Mouse (Mus musculus) spleen, adult 18-20 months (tissue): ENCODE results near the gene Hdgfl2.

Experiments
- DNase-seq, 2 experiments: peaks; one replicate each; pipeline ENCODE4 v3.0.0; 2022; ENCODE audit warnings: mixed read lengths in 2 of 2

Hdgfl2 gene

DNA sequence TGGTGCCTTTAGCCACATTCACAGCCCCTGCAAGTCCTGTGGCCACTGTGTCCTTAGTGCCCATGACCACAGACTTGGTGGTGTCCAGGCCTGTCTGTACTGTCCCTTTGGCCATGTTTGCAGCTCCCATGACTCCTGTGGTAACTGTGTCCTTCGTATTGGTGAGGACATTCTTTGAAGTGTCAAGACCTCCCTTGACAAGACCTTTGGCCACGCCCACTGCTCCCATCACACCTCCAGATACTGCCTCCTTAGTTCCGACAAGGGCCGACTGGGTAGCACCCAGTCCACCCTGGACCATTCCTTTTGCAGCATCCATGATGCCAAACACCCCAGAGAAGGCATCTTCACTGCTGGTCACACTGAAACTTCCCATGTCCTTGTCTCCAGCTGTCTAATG is 27.5 kb downstream of the Hdgfl2 start:
- no peak for DNase-seq

GRCm38 (mm10) chr17:56107736-56108135 is 28.3 kb downstream of the Hdgfl2 start:
- no peak for DNase-seq

- DNase-seq: no peak
Measured at GRCm38 (mm10) chr17:56108334-56109044, 29.1 kb downstream of the Hdgfl2 start.

- no peak for DNase-seq
Measured at GRCm38 (mm10) chr17:56109219-56110051, 30.0 kb downstream of the Hdgfl2 start, which contains the start of gene Plin4. Gene Plin4, minus strand, starts transcription at chr17:56109803.

DNA sequence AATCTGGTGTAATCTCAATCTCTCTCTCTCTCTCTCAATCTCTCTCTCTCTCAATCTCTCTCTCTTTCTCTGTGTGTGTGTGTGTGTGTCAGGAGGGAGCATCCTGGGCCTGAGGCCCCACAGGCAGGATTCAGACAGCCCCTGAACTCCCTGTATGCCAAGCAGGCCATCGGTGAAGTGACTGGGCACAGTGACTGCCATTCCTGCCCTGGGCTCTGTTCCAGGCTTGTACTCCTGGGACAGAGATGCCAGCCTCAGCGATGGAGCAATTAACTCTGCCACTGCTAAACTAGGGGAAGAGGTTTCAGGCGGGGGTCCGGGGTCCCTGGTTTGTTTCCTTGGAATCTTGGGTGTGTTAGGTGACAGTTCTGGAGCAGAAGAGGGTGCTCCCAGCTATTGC is 31.1 kb downstream of the Hdgfl2 start:
- DNase-seq: no peak

DNA sequence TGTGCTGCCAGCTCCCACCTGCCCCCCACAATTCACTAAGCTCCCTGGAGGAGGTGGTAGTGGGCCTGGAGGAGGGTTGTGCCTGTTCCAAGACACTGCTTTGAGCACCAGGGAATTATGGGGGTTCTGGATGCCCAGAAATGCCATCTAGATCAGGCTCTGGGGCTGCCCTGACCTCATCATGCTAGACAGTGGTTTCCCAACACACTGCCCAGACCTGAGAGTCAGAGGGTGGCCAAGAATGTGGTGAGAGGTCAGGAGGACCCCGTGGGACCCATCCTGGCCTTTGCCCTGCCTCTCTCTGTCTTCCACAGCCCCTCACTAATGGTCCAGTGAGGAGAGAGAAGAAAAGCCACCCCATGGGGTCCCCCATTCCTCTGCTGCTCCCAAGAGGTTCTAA is 31.6 kb downstream of the Hdgfl2 start:
- DNase-seq: no peak

GRCm38 (mm10) chr17:56111864-56112263 is 32.4 kb downstream of the Hdgfl2 start:
- peak in 1 of 2 experiments; percentile 51 for DNase-seq

DNA sequence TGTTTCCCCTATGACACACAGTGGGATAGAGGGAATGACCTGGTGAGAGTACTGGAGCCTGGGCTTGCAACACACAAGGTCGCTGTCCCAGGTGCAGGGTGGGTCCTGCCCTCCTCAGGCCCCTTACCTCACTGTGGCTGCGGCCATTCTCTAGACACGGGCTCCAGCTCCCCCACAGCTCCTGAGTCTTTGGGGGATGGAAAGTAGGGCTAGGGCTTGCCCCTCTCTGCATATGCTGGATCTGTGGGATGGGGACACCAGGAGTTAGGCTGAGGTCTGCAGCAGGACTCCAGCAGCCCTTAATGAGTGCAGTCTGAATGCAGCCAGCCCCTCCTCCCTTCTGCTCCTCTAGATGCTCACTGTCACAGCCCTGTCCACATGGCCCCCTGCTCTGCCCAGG is 33.3 kb downstream of the Hdgfl2 start:
- DNase-seq: no peak

DNA sequence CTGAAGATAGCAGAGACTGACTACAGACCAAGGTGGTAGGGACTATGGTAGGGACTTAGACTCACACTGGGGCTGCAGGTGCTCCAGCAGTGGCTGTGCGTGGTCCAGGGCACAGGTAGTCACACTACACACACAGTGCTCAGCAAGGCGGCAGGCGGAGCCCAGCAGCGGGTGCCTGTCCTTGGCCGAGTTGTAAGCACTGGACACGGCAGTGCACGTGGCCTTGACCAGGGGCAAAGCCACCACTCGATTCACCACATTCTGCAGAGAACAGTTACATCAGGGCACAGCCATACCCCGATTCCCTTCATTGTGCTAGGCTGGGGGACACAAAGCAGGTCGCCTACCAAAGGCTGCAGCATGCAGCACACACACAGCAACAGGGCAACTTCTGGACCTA is 36.8 kb downstream of the Hdgfl2 start:
- no peak for DNase-seq

- no peak for DNase-seq
Measured at GRCm38 (mm10) chr17:56117251-56117710, 37.8 kb downstream of the Hdgfl2 start, which contains the start of gene Plin5. Gene Plin5, minus strand, starts transcription at chr17:56117596.

GRCm38 (mm10) chr17:56119431-56119830 is 40.0 kb downstream of the Hdgfl2 start:
- no peak for DNase-seq

GRCm38 (mm10) chr17:56119981-56120880 is 40.8 kb downstream of the Hdgfl2 start:
- no peak for DNase-seq

GRCm38 (mm10) chr17:56121826-56122225 is 42.4 kb downstream of the Hdgfl2 start, which contains the start of gene Lrg1:
Gene Lrg1, minus strand, starts transcription at chr17:56122001.
- DNase-seq: no peak

DNA sequence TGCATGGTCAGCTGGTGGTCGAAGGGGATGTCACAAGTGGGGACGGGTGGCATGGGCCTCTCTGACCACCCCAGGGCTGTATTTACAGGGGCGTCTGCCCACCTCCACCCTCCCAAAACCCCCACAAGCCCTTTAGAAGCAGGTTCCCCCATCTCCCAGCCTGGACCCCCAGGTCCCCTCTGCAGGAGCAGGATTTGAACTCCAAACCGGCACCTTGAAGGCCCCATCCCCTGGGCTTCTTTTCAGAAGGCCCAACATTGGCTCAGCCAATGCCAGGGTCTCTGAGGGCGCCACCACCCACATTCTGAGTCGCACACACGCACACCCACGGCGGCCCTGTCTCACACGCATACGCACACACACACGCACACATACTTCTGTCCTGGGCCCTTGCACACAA is 43.7 kb downstream of the Hdgfl2 start:
- DNase-seq: no peak

- DNase-seq: no peak
Measured at GRCm38 (mm10) chr17:56123681-56124340, 44.4 kb downstream of the Hdgfl2 start.

GRCm38 (mm10) chr17:56124377-56125275 is 45.2 kb downstream of the Hdgfl2 start:
- DNase-seq: peak in 1 of 2 experiments; percentile 56

DNA sequence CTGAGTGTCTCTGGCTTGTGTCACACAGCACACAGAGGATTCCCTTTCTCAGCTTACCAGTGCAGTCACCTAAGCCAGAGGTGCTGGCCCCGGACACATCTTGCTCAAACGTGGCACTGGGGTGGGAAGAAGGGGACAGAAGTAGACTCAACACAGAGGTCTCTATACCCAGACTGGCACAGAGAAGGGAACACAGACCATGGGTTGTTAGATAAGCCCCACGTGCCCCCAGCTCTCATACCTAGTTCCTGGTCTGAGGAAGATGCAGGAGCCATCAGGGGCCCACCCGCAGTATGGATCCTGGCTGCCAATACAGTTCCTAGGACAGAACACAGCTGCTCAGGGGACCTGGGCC is 45.8 kb downstream of the Hdgfl2 start:
- no peak for DNase-seq

GRCm38 (mm10) chr17:56126175-56126574 is 46.7 kb downstream of the Hdgfl2 start:
- DNase-seq: no peak

GRCm38 (mm10) chr17:56128246-56128645 is 48.8 kb downstream of the Hdgfl2 start:
- no peak for DNase-seq

- DNase-seq: no peak
Measured at GRCm38 (mm10) chr17:56131136-56131535, 51.7 kb downstream of the Hdgfl2 start.

- peak; percentile 50 to 82 for DNase-seq
Measured at GRCm38 (mm10) chr17:56131814-56132213, 52.4 kb downstream of the Hdgfl2 start.
